Mouse (Mus musculus): ENCODE measurements around the gene Gosr2. TPM values are rescaled to one million over a fixed set of nuclear protein-coding genes. Genes with fewer than 3 reads are reported as not detected.
"Not testable (repeated sequence)": the region's sequence is repeated elsewhere in the genome, so short reads cannot be mapped to it uniquely, and the experiment has no call there.

The Gosr2 gene
- polyA plus RNA-seq, 1 experiment = 73.2 TPM

- no peak for TF ChIP-seq MYOD1 (IDR thresholded peaks at IDR 0.05; ENCODE audit: control insufficient read depth, insufficient read length, low read depth)
- no peak for TF ChIP-seq CEBPB (IDR thresholded peaks at IDR 0.05; ENCODE audit: low read depth)
- TF ChIP-seq MYOG (IDR thresholded peaks at IDR 0.05; ENCODE audit: control insufficient read depth, extremely low read depth, insufficient read length) = no peak
- TF ChIP-seq MAX (IDR thresholded peaks at IDR 0.05) = no peak
- no peak for TF ChIP-seq FOSL1 (IDR thresholded peaks at IDR 0.05; ENCODE audit: insufficient read depth, low read length, poor library complexity, severe bottlenecking)
- no peak for TF ChIP-seq USF1 (IDR thresholded peaks at IDR 0.05; ENCODE audit: low read depth)
- TF ChIP-seq CTCF (IDR thresholded peaks at IDR 0.05; ENCODE audit: control insufficient read depth, insufficient read depth, insufficient read length) = no peak
- Histone ChIP-seq H3ac (ENCODE audit: control insufficient read depth, insufficient read length, low read depth) (no peak overlapping the region), H3K27me3 (ENCODE audit: control insufficient read depth, insufficient read depth, insufficient read length) (no peaks in the 10 kb centered on the region), H3K36me3 (ENCODE audit: control insufficient read depth, insufficient read depth) (peaks cover 76% of the 10 kb centered on the region), H3K4me3 (ENCODE audit: insufficient read depth, poor library complexity, severe bottlenecking) (no peak overlapping the region), H3K79me2 (ENCODE audit: control insufficient read depth, insufficient read depth) (peaks cover 36% of the 10 kb centered on the region), H3K79me3 (ENCODE audit: low read depth) (peaks cover 9% of the 10 kb centered on the region)
Measured at GRCm38 (mm10) chr11:103683667-103684334, 13.9 kb downstream of the Gosr2 start.

GRCm38 (mm10) chr11:103677042-103677441 lies 20.7 kb downstream of the Gosr2 start:
- H3K36me3 ChIP-seq (ENCODE audit: control insufficient read depth, insufficient read depth) = peaks cover 62% of the 10 kb centered on the region
- not testable (repeated sequence) for H3ac ChIP-seq (ENCODE audit: control insufficient read depth, insufficient read length, low read depth); H3K79me2 ChIP-seq (ENCODE audit: control insufficient read depth, insufficient read depth); H3K27me3 ChIP-seq (ENCODE audit: control insufficient read depth, insufficient read depth, insufficient read length); H3K79me3 ChIP-seq (ENCODE audit: low read depth); H3K4me3 ChIP-seq (ENCODE audit: insufficient read depth, poor library complexity, severe bottlenecking)
- TF ChIP-seq CTCF (IDR thresholded peaks at IDR 0.05; ENCODE audit: control insufficient read depth, insufficient read depth, insufficient read length) = peak; percentile 38

- no peak overlapping the region for H3K4me3 ChIP-seq (ENCODE audit: insufficient read depth, poor library complexity, severe bottlenecking)
- peaks cover 48% of the 10 kb centered on the region for H3K36me3 ChIP-seq (ENCODE audit: control insufficient read depth, insufficient read depth)
- no peaks in the 10 kb centered on the region for H3K79me2 ChIP-seq (ENCODE audit: control insufficient read depth, insufficient read depth)
- H3K79me3 ChIP-seq (ENCODE audit: low read depth) = no peaks in the 10 kb centered on the region
- no peak overlapping the region for H3ac ChIP-seq (ENCODE audit: control insufficient read depth, insufficient read length, low read depth)
- no peak for TF ChIP-seq CEBPB (IDR thresholded peaks at IDR 0.05; ENCODE audit: low read depth)
- peak; percentile 47 for TF ChIP-seq CTCF (IDR thresholded peaks at IDR 0.05; ENCODE audit: control insufficient read depth, insufficient read depth, insufficient read length)
- H3K27me3 ChIP-seq (ENCODE audit: control insufficient read depth, insufficient read depth, insufficient read length) = no peaks in the 10 kb centered on the region
Measured at GRCm38 (mm10) chr11:103675556-103675955, 22.1 kb downstream of the Gosr2 start.

DNA sequence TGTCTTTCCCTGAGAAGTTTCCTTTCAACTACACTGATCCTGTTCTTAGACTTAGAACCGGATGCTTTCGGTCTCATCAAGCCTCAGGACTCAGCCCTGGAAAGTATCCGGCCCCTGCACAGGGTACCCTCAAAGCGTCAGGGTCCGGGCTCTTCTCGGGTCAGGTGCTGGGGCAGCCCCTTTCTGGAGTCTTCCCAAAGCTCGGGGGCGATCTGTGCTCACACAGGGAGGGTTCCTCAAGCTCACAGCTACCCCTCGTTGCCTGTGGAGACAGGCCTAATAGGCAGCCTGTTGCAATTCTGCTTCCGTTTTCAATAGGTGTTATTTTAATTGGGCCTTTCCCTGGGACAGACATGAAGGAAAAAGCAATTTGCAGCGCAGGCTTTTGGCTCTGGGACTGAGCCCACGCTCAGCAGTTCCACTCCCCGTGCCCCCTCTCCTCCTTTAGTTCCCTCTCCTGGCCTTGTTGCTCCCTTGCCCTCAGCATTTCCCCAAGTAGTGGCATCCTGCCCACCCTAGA lies 30.7 kb downstream of the Gosr2 start:
- H3K4me3 ChIP-seq (ENCODE audit: insufficient read depth, poor library complexity, severe bottlenecking) = no peak overlapping the region
- H3K79me2 ChIP-seq (ENCODE audit: control insufficient read depth, insufficient read depth) = no peaks in the 10 kb centered on the region
- H3ac ChIP-seq (ENCODE audit: control insufficient read depth, insufficient read length, low read depth) = no peak overlapping the region
- H3K36me3 ChIP-seq (ENCODE audit: control insufficient read depth, insufficient read depth) = no peaks in the 10 kb centered on the region
- peaks cover 37% of the 10 kb centered on the region for H3K27me3 ChIP-seq (ENCODE audit: control insufficient read depth, insufficient read depth, insufficient read length)
- no peaks in the 10 kb centered on the region for H3K79me3 ChIP-seq (ENCODE audit: low read depth)
- no peak for TF ChIP-seq MAX (IDR thresholded peaks at IDR 0.05)
- TF ChIP-seq MYOD1 (IDR thresholded peaks at IDR 0.05; ENCODE audit: control insufficient read depth, insufficient read length, low read depth) = no peak
- TF ChIP-seq USF1 (IDR thresholded peaks at IDR 0.05; ENCODE audit: low read depth) = no peak
- TF ChIP-seq MYOG (IDR thresholded peaks at IDR 0.05; ENCODE audit: control insufficient read depth, extremely low read depth, insufficient read length) = no peak
- no peak for TF ChIP-seq CEBPB (IDR thresholded peaks at IDR 0.05; ENCODE audit: low read depth)
- TF ChIP-seq FOSL1 (IDR thresholded peaks at IDR 0.05; ENCODE audit: insufficient read depth, low read length, poor library complexity, severe bottlenecking) = no peak
- no peak for TF ChIP-seq CTCF (IDR thresholded peaks at IDR 0.05; ENCODE audit: control insufficient read depth, insufficient read depth, insufficient read length)

DNA sequence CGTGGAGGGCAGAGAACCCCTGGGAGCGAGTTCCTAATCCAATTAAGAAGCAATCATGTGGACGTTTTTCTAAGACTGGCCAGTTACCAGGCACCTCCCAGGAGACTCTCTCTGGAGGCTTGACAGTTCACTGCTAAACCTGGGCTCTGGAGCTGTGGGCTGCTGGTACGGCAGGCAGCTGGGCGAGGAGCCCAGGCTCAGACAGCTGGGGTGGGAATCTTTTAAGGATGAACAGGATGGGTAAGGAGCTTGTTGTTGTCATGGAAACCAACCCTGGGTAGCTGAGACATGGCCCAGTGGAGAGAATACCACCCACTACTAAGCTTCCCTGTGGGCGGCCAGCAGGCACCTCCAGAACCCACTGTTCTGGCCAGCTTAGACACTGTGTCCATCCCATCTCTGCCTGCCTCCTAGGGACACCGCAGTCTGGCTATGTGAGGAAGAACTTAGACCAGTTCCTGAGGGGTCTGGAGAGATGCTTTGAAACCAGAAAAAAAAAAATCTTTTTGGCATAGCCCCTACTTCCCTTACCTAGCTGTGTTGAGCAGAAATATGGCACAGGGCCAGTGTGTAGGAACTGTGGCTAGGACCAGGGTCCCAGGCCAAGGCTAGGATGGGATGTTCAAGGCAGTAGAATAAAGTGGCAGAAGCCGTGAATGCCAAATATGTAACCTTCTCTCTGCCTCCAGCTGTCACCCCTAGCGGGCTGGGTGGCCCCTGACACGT lies 31.4 kb downstream of the Gosr2 start:
- H3ac ChIP-seq (ENCODE audit: control insufficient read depth, insufficient read length, low read depth) = no peak overlapping the region
- H3K4me3 ChIP-seq (ENCODE audit: insufficient read depth, poor library complexity, severe bottlenecking) = no peak overlapping the region
- no peaks in the 10 kb centered on the region for H3K79me2 ChIP-seq (ENCODE audit: control insufficient read depth, insufficient read depth)
- H3K27me3 ChIP-seq (ENCODE audit: control insufficient read depth, insufficient read depth, insufficient read length) = peaks cover 42% of the 10 kb centered on the region
- TF ChIP-seq USF1 (IDR thresholded peaks at IDR 0.05; ENCODE audit: low read depth) (no peak), MAX (IDR thresholded peaks at IDR 0.05) (no peak), CEBPB (IDR thresholded peaks at IDR 0.05; ENCODE audit: low read depth) (no peak), MYOG (IDR thresholded peaks at IDR 0.05; ENCODE audit: control insufficient read depth, extremely low read depth, insufficient read length) (no peak), FOSL1 (IDR thresholded peaks at IDR 0.05; ENCODE audit: insufficient read depth, low read length, poor library complexity, severe bottlenecking) (no peak), MYOD1 (IDR thresholded peaks at IDR 0.05; ENCODE audit: control insufficient read depth, insufficient read length, low read depth) (no peak), CTCF (IDR thresholded peaks at IDR 0.05; ENCODE audit: control insufficient read depth, insufficient read depth, insufficient read length) (no peak)
- H3K79me3 ChIP-seq (ENCODE audit: low read depth) = no peaks in the 10 kb centered on the region
- H3K36me3 ChIP-seq (ENCODE audit: control insufficient read depth, insufficient read depth) = no peaks in the 10 kb centered on the region

DNA sequence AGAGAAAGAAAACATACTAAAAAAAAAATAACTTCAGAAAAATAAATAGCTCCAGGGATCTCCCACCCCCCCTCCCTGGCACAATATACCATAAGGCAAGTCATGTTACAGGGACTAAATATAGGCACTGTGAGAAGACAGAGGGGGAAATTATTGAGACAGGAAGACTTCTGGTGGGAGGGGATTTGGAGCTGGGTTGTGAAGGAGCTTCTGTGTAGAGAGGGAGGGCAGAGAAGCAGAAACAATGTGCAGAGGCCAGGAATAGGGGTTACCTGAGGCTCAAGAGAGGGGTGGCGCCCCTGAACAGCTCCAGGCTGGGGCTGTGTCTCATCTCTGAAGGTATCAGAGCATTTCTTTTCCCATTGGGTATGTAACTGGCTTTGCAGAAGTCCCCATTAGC lies 32.0 kb downstream of the Gosr2 start:
- Histone ChIP-seq H3K36me3 (ENCODE audit: control insufficient read depth, insufficient read depth) (no peaks in the 10 kb centered on the region), H3K4me3 (ENCODE audit: insufficient read depth, poor library complexity, severe bottlenecking) (no peak overlapping the region), H3K79me2 (ENCODE audit: control insufficient read depth, insufficient read depth) (no peaks in the 10 kb centered on the region), H3ac (ENCODE audit: control insufficient read depth, insufficient read length, low read depth) (no peak overlapping the region), H3K27me3 (ENCODE audit: control insufficient read depth, insufficient read depth, insufficient read length) (peaks cover 42% of the 10 kb centered on the region), H3K79me3 (ENCODE audit: low read depth) (no peaks in the 10 kb centered on the region)
- TF ChIP-seq FOSL1 (IDR thresholded peaks at IDR 0.05; ENCODE audit: insufficient read depth, low read length, poor library complexity, severe bottlenecking) = no peak
- no peak for TF ChIP-seq CTCF (IDR thresholded peaks at IDR 0.05; ENCODE audit: control insufficient read depth, insufficient read depth, insufficient read length)
- no peak for TF ChIP-seq MYOD1 (IDR thresholded peaks at IDR 0.05; ENCODE audit: control insufficient read depth, insufficient read length, low read depth)
- no peak for TF ChIP-seq MYOG (IDR thresholded peaks at IDR 0.05; ENCODE audit: control insufficient read depth, extremely low read depth, insufficient read length)
- TF ChIP-seq MAX (IDR thresholded peaks at IDR 0.05) = no peak
- TF ChIP-seq CEBPB (IDR thresholded peaks at IDR 0.05; ENCODE audit: low read depth) = no peak
- TF ChIP-seq USF1 (IDR thresholded peaks at IDR 0.05; ENCODE audit: low read depth) = no peak
